Mouse (Mus musculus) spleen, adult 2 months (tissue): ENCODE results near the gene Fam199x. TPM values are rescaled to one million over a fixed set of nuclear protein-coding genes. Genes with fewer than 3 reads are reported as not detected.
A peak's percentile ranks its signal among the peaks of the same experiment; 100 is the strongest.

Experiments used
- DNase-seq, 2 experiments: peaks; one replicate each; pipeline versions ENCODE4 v3.0.0 to v3.0.0-alpha.2; 2012 to 2021; ENCODE audit warnings: low spot score in 2 of 2, low read depth in 1 of 2
- H3K27ac ChIP-seq: fragments of 200-500 bp; 2 replicates; pipeline ENCODE4 v1.5.1; 2012; ENCODE audit warnings: low read length, inconsistent platforms; ENCODE audit not compliant: insufficient read depth
- H3K27me3 ChIP-seq: fragments of 200-500 bp; 2 replicates; pipeline ENCODE4 v1.6.1; 2012; ENCODE audit warnings: mild to moderate bottlenecking, moderate library complexity, low read length, inconsistent platforms; ENCODE audit not compliant: control insufficient read depth, insufficient read depth
- H3K36me3 ChIP-seq: fragments of 200-500 bp; 2 replicates; pipeline ENCODE4 v1.6.1; 2012; ENCODE audit warnings: mild to moderate bottlenecking, low read length, inconsistent platforms; ENCODE audit not compliant: control insufficient read depth, insufficient read depth
- H3K4me1 ChIP-seq: fragments of 200-500 bp; 2 replicates; pipeline ENCODE4 v1.6.1; 2011; ENCODE audit warnings: inconsistent platforms; ENCODE audit not compliant: control insufficient read depth, insufficient read depth, insufficient read length
- H3K4me3 ChIP-seq: fragments of 200-500 bp; 2 replicates; pipeline ENCODE4 v1.5.1; 2011; ENCODE audit warnings: mild to moderate bottlenecking, inconsistent platforms; ENCODE audit not compliant: insufficient read depth, insufficient read length; ENCODE audit errors: extremely low read depth
- CTCF ChIP-seq: fragments of 200-500 bp; IDR thresholded peaks from 2 replicates; pipeline ENCODE4 v1.5.1; 2011; ENCODE audit warnings: mild to moderate bottlenecking, inconsistent platforms; ENCODE audit not compliant: insufficient read depth, insufficient read length, insufficient replicate concordance; ENCODE audit errors: extremely low read depth
- POLR2A ChIP-seq: fragments of 200-500 bp; IDR thresholded peaks from 2 replicates; pipeline ENCODE4 v1.6.1; 2011; ENCODE audit warnings: low read depth, low read length, inconsistent platforms
- WGBS: fragments of 180-500 bp; shearing (Covaris S2); methylation state at CpG from one replicate; pipeline ENCODE4 v1.1.7; 2018; 5-methylcytosine and 5-hydroxymethylcytosine counted together
- polyA plus RNA-seq: library from polyadenylated mRNA; depleted of rRNA; stranded (reverse); fragments of >200 nt; gene quantifications from 2 replicates; pipeline ENCODE4 v1.2.3, GENCODE M21; 2012

Gene Fam199x
- polyA plus RNA-seq, 1 experiment, result 0.41 TPM

GRCm38 (mm10) chrX:137037470-137037999 lies 11.9 kb upstream of the Fam199x start:
- no peaks in the 10 kb centered on the region for H3K4me1 ChIP-seq
- H3K27ac ChIP-seq, result no peak overlapping the region
- peak overlapping the region; percentile 99 for H3K4me3 ChIP-seq
- 23% methylated on average over 12 of the region's 12 CpGs for WGBS
- no peaks in the 10 kb centered on the region for H3K27me3 ChIP-seq
- no peak for DNase-seq
- no peak for TF ChIP-seq CTCF
- no peak for TF ChIP-seq POLR2A
- no peaks in the 10 kb centered on the region for H3K36me3 ChIP-seq

GRCm38 (mm10) chrX:137038000-137038483 lies 11.4 kb upstream of the Fam199x start, which contains the start of gene Slc25a53:
TSS of gene Slc25a53 (minus strand) at chrX:137038302.
- peak within 1 kb of the TSS; percentile 99 for H3K4me3 ChIP-seq
- no peaks in the 10 kb centered on the region for H3K36me3 ChIP-seq
- TF ChIP-seq POLR2A (no peak), CTCF (no peak)
- DNase-seq, result peak; percentile 63 to 70
- H3K27ac ChIP-seq, result peak within 1 kb of the TSS; percentile 100
- 27% methylated on average over 31 of the region's 31 CpGs for WGBS
- no peaks in the 10 kb centered on the region for H3K4me1 ChIP-seq
- no peaks in the 10 kb centered on the region for H3K27me3 ChIP-seq

GRCm38 (mm10) chrX:137038502-137038901 lies 10.9 kb upstream of the Fam199x start:
- DNase-seq, result no peak
- Histone ChIP-seq H3K27me3 (no peaks in the 10 kb centered on the region), H3K4me3 (peak overlapping the region; percentile 99), H3K4me1 (no peaks in the 10 kb centered on the region), H3K36me3 (no peaks in the 10 kb centered on the region), H3K27ac (peak overlapping the region; percentile 100)
- 49% methylated on average over 7 of the region's 7 CpGs for WGBS
- TF ChIP-seq POLR2A (no peak), CTCF (no peak)

GRCm38 (mm10) chrX:137049060-137049424 lies 352 bp upstream of the Fam199x start:
- Histone ChIP-seq H3K27ac (no peak overlapping the region), H3K36me3 (no peaks in the 10 kb centered on the region), H3K27me3 (no peaks in the 10 kb centered on the region), H3K4me3 (peak overlapping the region; percentile 77), H3K4me1 (no peaks in the 10 kb centered on the region)
- 31% methylated on average over 11 of the region's 11 CpGs for whole genome bisulfite sequencing
- no peak for DNase-seq
- no peak for TF ChIP-seq POLR2A
- TF ChIP-seq CTCF, result no peak

- Histone ChIP-seq H3K4me1 (no peaks in the 10 kb centered on the region), H3K4me3 (no peak overlapping the region), H3K36me3 (no peaks in the 10 kb centered on the region), H3K27me3 (no peaks in the 10 kb centered on the region), H3K27ac (no peak overlapping the region)
- TF ChIP-seq CTCF, result no peak
- TF ChIP-seq POLR2A, result no peak
- WGBS, result 88% methylated on average over 9 of the region's 9 CpGs
- DNase-seq, result no peak
These were observed 13.8 kb downstream of the Fam199x start for GRCm38 (mm10) chrX:137063202-137063601.

GRCm38 (mm10) chrX:137104531-137104930 lies 55.1 kb downstream of the Fam199x start:
- no peak for DNase-seq
- no peaks in the 10 kb centered on the region for H3K4me1 ChIP-seq
- TF ChIP-seq POLR2A (no peak), CTCF (no peak)
- H3K27ac ChIP-seq, result no peak overlapping the region
- H3K4me3 ChIP-seq, result no peak overlapping the region
- WGBS, result 22% methylated on average over 25 of the region's 25 CpGs
- no peaks in the 10 kb centered on the region for H3K36me3 ChIP-seq
- H3K27me3 ChIP-seq, result peaks cover 2% of the 10 kb centered on the region; the same call in 1 of the 2 replicates

DNA sequence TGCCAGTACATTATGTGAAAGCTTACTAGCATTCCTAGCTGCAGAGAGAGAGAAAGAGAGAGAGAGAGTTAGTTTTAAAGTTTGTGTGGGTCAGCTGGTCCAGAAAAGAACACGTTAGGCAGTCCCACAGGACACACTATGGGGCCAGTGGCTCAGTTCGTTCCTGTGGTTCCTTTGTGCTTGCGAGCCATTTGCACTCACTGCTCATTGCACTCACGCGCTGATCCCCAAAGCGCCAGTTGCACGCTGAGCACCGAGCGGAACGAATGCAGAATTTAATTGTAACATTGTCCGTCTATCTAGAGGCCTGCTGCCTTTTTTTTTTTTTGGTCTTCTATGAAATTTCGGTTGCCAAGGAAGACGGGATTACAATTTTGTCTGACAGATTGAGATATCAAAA lies 57.1 kb downstream of the Fam199x start:
- 33% methylated on average over 13 of the region's 13 CpGs for WGBS
- Histone ChIP-seq H3K4me1 (no peaks in the 10 kb centered on the region), H3K4me3 (no peak overlapping the region), H3K27ac (no peak overlapping the region), H3K27me3 (peaks cover 2% of the 10 kb centered on the region; the same call in 1 of the 2 replicates), H3K36me3 (no peaks in the 10 kb centered on the region)
- no peak for TF ChIP-seq CTCF
- TF ChIP-seq POLR2A, result no peak
- DNase-seq, result no peak
